In the genomic region with DNA sequence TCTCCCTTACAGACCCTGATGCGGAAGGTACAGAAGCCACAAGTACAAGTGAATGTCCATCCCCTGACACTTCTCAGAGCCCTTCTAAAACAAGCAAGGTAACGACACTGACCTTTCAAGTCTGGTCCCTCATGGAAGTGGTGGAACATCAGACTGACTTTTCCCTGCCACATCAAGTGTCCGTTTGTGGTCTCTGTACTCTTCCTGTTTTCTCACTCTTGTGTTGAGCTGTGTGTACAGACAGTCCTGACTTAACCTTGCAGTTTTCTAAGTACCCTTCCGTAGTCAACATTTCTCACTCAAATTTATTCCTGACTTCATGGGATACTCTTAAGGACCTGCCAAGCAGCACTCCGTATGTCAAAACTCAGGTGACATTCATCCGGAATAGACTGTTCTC, we compare ENCODE assay signal across 20 mouse cellular contexts.
A peak's percentile ranks its signal among the peaks of the same experiment; 100 is the strongest.
DNase-seq lines count a peak whose midpoint lies in the region; ATAC-seq and TF ChIP-seq lines count a peak whose summit lies in the region.
"Had no signal": no experiment of that assay in that cellular context is flagged by ENCODE, and none has a peak within 500 bp of the region (broad histone marks: within the 10 kb centered on the region; RNA-seq: fewer than 3 reads in every experiment).

No protein-coding gene starts in this region.

- no peaks in the 10 kb centered on the region for H3K9me3 ChIP-seq in heart, embryonic 10.5 days
- H3K9me3 ChIP-seq in heart, embryonic 12.5 days (replicated peaks) = no peaks in the 10 kb centered on the region
- no peaks in the 10 kb centered on the region for H3K9me3 ChIP-seq in neural tube, embryonic 15.5 days (replicated peaks)
- H3K9me3 ChIP-seq: embryonic facial prominence, embryonic 10.5 days; embryonic facial prominence, embryonic 12.5 days; forebrain, embryonic 13.5 days; forebrain, embryonic 15.5 days had no signal

- H3K4me3 ChIP-seq in heart, embryonic 10.5 days = no peak overlapping the region
- H3K4me3 ChIP-seq in heart, embryonic 12.5 days = no peak overlapping the region
- no peak overlapping the region for H3K4me3 ChIP-seq in neural tube, embryonic 15.5 days (replicated peaks)
- H3K4me3 ChIP-seq in left cerebral cortex, adult 2 months = no peak overlapping the region
- H3K4me3 ChIP-seq: embryonic facial prominence, embryonic 10.5 days; embryonic facial prominence, embryonic 12.5 days; forebrain, embryonic 13.5 days; forebrain, embryonic 15.5 days had no signal

- no peak for TF ChIP-seq CTCF in left cerebral cortex, adult 2 months (IDR thresholded peaks at IDR 0.05)

- no peak overlapping the region for H3K4me2 ChIP-seq in heart, embryonic 12.5 days
- no peak overlapping the region for H3K4me2 ChIP-seq in neural tube, embryonic 15.5 days
- H3K4me2 ChIP-seq: embryonic facial prominence, embryonic 12.5 days; forebrain, embryonic 13.5 days; forebrain, embryonic 15.5 days had no signal

- intact Hi-C loops in left cerebral cortex, adult 2 months (cut with DNase I) = loop anchor here (5.0 kb wide), 1 partner anchor 262 kb away; no protein-coding TSS in a partner anchor

- no peak overlapping the region for H3K27ac ChIP-seq in heart, embryonic 10.5 days
- H3K27ac ChIP-seq in heart, embryonic 12.5 days (ENCODE audit: poor library complexity, severe bottlenecking) = no peak overlapping the region
- H3K27ac ChIP-seq in neural tube, embryonic 15.5 days (replicated peaks) = 0 out of 2 replicates have a peak overlapping the region, but pooled peaks have one; percentile 2
- no peak overlapping the region for H3K27ac ChIP-seq in left cerebral cortex, adult 2 months
- H3K27ac ChIP-seq: embryonic facial prominence, embryonic 10.5 days; embryonic facial prominence, embryonic 12.5 days; forebrain, embryonic 13.5 days; forebrain, embryonic 15.5 days had no signal

- H3K4me1 ChIP-seq in heart, embryonic 10.5 days = peaks cover 4% of the 10 kb centered on the region
- peaks cover 9% of the 10 kb centered on the region; the same call in 1 of the 2 replicates for H3K4me1 ChIP-seq in heart, embryonic 12.5 days (replicated peaks)
- no peaks in the 10 kb centered on the region for H3K4me1 ChIP-seq in neural tube, embryonic 15.5 days
- H3K4me1 ChIP-seq: forebrain, embryonic 13.5 days; forebrain, embryonic 15.5 days had no signal

- 88% methylated on average over 6 of the region's 6 CpGs for WGBS in heart, embryonic 10.5 days
- WGBS in heart, embryonic 12.5 days = 84% methylated on average over 6 of the region's 6 CpGs
- 93% methylated on average over 6 of the region's 6 CpGs for WGBS in neural tube, embryonic 15.5 days

- no peak for ATAC-seq in heart, embryonic 12.5 days (ENCODE audit: insufficient number of reproducible peaks, low FRiP score)
- no peak for ATAC-seq in neural tube, embryonic 15.5 days (ENCODE audit: low FRiP score)
- ATAC-seq in granulocyte monocyte progenitor cell, adult 5-6 weeks (replicated peaks; ENCODE audit: poor library complexity, severe bottlenecking) = peak; percentile 63
- no peak for ATAC-seq in monocyte, adult 5-6 weeks (replicated peaks; ENCODE audit: insufficient number of reproducible peaks, low FRiP score, low TSS enrichment, poor library complexity, severe bottlenecking)
- ATAC-seq: forebrain, embryonic 13.5 days; forebrain, embryonic 15.5 days had no signal

- no peak overlapping the region for H3K9ac ChIP-seq in heart, embryonic 12.5 days
- no peak overlapping the region for H3K9ac ChIP-seq in neural tube, embryonic 15.5 days (replicated peaks)
- H3K9ac ChIP-seq: embryonic facial prominence, embryonic 12.5 days; forebrain, embryonic 13.5 days; forebrain, embryonic 15.5 days had no signal

- no peaks in the 10 kb centered on the region for H3K27me3 ChIP-seq in heart, embryonic 10.5 days (ENCODE audit: insufficient read depth, poor library complexity, severe bottlenecking)
- H3K27me3 ChIP-seq in heart, embryonic 12.5 days (replicated peaks) = no peaks in the 10 kb centered on the region
- H3K27me3 ChIP-seq in neural tube, embryonic 15.5 days (replicated peaks) = no peaks in the 10 kb centered on the region
- H3K27me3 ChIP-seq: embryonic facial prominence, embryonic 12.5 days; forebrain, embryonic 13.5 days; forebrain, embryonic 15.5 days had no signal

- H3K36me3 ChIP-seq in heart, embryonic 10.5 days = peaks cover 96% of the 10 kb centered on the region
- H3K36me3 ChIP-seq in heart, embryonic 12.5 days = peaks cover 72% of the 10 kb centered on the region
- H3K36me3 ChIP-seq in neural tube, embryonic 15.5 days = peaks cover 69% of the 10 kb centered on the region

- peak; percentile 43 for DNase-seq in heart, embryonic 10.5 days (ENCODE audit: low spot score)
- DNase-seq in neural tube, embryonic 10.5 days (ENCODE audit: extremely low spot score, low spot score) = no peak
- DNase-seq in left cerebral cortex, adult 2 months (ENCODE audit: extremely low spot score in 1 of 2, low spot score in 2 of 2) = no peak
- DNase-seq: adrenal gland, adult 2 months; adrenal gland, postnatal 10 days; adrenal gland, postnatal 25 days; cerebellum, adult 11 months; cerebellum, adult 18-20 months; cerebellum, adult 8-10 months; cerebellum, adult 9-11 months; cerebellum, postnatal 14 days; cerebellum, postnatal 36 days had no signal
